Mouse (Mus musculus): ENCODE measurements around the gene Ifna4. TPM values are rescaled to one million over a fixed set of nuclear protein-coding genes. Genes with fewer than 3 reads are reported as not detected.
A peak's percentile ranks its signal among the peaks of the same experiment; 100 is the strongest.
"Not testable (repeated sequence)": the region's sequence is repeated elsewhere in the genome, so short reads cannot be mapped to it uniquely, and the experiment has no call there.

The Ifna4 gene
- not detected in 2 replicates for polyA plus RNA-seq (2015; fragmentation: Nextera tagmentation; extraction: Ambion mirVana)

DNA sequence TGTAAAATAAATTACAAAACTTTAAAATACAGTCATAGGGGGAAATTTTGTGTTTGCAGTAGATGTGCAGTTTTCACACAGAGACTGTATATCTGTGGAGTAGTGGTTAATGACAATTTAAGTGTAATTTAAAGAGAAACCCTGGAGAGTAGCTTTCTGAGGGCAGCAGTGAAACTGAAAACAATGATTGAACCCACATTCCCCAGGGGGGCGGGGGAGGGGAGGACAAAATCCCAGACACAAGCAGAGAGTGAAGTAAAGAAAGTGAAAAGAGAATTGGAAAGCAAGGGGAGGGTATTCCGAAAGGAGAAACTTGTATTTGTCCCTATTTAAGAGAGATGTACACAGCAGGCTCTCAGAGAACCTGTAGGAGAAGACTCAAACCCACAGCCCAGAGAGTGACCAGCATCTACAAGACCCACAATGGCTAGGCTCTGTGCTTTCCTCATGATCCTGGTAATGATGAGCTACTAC is at the start of gene Ifna4:
Gene Ifna4 (plus strand): TSS at position 424 of the 474 bp plus-strand sequence.
- H3K4me2 ChIP-seq (ENCODE audit: low read depth, low read length), result no peak within 1 kb of the TSS
- WGBS, result 62% methylated on average over 2 of the region's 2 CpGs
- no peak within 1 kb of the TSS for H3K9ac ChIP-seq (ENCODE audit: low read depth, low read length)
- H3K27ac ChIP-seq (ENCODE audit: low read length), result no peak within 1 kb of the TSS
- no peaks in the 10 kb centered on the region for H3K4me1 ChIP-seq (ENCODE audit: control insufficient read depth, insufficient read depth, low read length)
- H3K27me3 ChIP-seq (replicated peaks; ENCODE audit: control insufficient read depth, insufficient read depth, low read length), result no peaks in the 10 kb centered on the region
- H3K4me3 ChIP-seq (ENCODE audit: low read length), result no peak within 1 kb of the TSS
- H3K9me3 ChIP-seq (ENCODE audit: control insufficient read depth, low read length), result no peaks in the 10 kb centered on the region
- H3K36me3 ChIP-seq (ENCODE audit: control insufficient read depth, insufficient read depth, low read length), result no peaks in the 10 kb centered on the region
- no peak for ATAC-seq

DNA sequence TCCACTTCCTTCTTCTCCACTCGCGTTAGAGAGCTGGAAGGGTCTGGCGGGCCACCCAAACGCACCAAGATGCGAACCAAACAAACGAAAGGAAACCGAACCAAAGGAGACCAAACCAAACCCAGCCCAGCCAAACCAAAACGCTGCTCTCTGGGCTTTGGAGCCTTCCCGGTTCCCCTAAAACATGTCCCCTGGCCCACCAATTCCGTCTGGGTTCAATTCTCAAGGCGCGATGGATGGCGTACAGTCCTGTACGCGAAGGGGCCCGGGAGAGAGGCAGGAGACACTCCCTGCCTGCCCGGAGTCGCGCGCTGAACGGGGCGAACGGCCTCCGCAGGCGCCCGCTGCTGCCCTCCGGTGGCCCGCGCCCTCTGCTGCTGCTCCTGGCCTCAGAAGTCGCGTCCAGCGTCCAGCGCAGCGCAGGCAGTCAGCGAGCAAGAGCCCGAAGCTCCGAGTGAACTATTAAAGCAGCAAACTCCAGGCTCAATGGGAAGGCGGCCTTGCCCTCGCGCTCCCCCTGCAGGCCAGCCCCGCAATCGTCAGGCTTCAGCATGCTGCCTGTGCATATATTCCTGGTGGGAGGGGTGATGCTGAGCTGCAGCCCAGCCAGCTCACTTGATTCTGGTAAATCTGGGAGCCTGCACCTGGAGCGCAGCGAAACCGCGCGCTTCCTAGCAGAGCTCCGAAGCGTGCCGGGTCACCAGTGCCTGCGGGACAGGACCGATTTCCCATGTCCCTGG is 47.6 kb upstream of the Ifna4 start, which contains the start of gene Gm13275:
Gene Gm13275 (plus strand): TSS at position 552 of the 740 bp plus-strand sequence.
- not testable (repeated sequence) for H3K4me2 ChIP-seq (ENCODE audit: low read depth, low read length); H3K27me3 ChIP-seq (replicated peaks; ENCODE audit: control insufficient read depth, insufficient read depth, low read length); ATAC-seq; H3K4me1 ChIP-seq (ENCODE audit: control insufficient read depth, insufficient read depth, low read length); H3K27ac ChIP-seq (ENCODE audit: low read length); H3K9ac ChIP-seq (ENCODE audit: low read depth, low read length); H3K4me3 ChIP-seq (ENCODE audit: low read length); H3K36me3 ChIP-seq (ENCODE audit: control insufficient read depth, insufficient read depth, low read length); H3K9me3 ChIP-seq (ENCODE audit: control insufficient read depth, low read length)
- WGBS, result 0% methylated on average over 9 of the region's 52 CpGs

DNA sequence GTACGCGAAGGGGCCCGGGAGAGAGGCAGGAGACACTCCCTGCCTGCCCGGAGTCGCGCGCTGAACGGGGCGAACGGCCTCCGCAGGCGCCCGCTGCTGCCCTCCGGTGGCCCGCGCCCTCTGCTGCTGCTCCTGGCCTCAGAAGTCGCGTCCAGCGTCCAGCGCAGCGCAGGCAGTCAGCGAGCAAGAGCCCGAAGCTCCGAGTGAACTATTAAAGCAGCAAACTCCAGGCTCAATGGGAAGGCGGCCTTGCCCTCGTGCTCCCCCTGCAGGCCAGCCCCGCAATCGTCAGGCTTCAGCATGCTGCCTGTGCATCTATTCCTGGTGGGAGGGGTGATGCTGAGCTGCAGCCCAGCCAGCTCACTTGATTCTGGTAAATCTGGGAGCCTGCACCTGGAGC is 44.6 kb upstream of the Ifna4 start, which contains the start of gene Gm13279:
Gene Gm13279 (plus strand): TSS at position 301 of the 400 bp plus-strand sequence.
- H3K27me3 ChIP-seq (replicated peaks; ENCODE audit: control insufficient read depth, insufficient read depth, low read length); H3K4me2 ChIP-seq (ENCODE audit: low read depth, low read length); H3K4me1 ChIP-seq (ENCODE audit: control insufficient read depth, insufficient read depth, low read length); H3K9me3 ChIP-seq (ENCODE audit: control insufficient read depth, low read length); H3K4me3 ChIP-seq (ENCODE audit: low read length); H3K36me3 ChIP-seq (ENCODE audit: control insufficient read depth, insufficient read depth, low read length); ATAC-seq; H3K27ac ChIP-seq (ENCODE audit: low read length); H3K9ac ChIP-seq (ENCODE audit: low read depth, low read length): not testable (repeated sequence)
- WGBS, result no CpG with 5 or more reads among the region's 28 CpGs

DNA sequence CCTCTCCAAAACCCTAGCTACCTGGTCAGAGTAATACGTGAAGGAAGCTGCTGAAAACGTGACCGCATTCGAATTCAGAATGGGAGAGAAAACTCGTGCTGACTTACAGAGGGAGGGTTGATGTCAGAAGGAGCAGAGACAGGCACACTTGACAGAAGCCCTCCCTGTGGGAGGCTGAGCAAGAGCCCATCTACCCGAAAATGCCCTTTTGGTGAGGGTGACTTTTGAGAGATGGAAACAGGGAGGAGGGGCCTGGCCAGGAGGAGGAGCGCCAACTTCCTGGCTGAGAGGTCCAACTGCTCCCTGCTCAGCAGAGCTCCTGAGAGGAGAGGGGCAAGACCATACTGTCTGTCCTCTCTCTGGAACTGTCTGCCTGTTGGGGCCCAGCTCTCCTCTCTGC is 42.3 kb upstream of the Ifna4 start, which contains the start of gene Gm13285:
Gene Gm13285 (plus strand): TSS at position 301 of the 400 bp plus-strand sequence.
- not testable (repeated sequence) for H3K9ac ChIP-seq (ENCODE audit: low read depth, low read length); H3K4me3 ChIP-seq (ENCODE audit: low read length); H3K27me3 ChIP-seq (replicated peaks; ENCODE audit: control insufficient read depth, insufficient read depth, low read length); H3K9me3 ChIP-seq (ENCODE audit: control insufficient read depth, low read length); H3K36me3 ChIP-seq (ENCODE audit: control insufficient read depth, insufficient read depth, low read length); ATAC-seq; H3K4me1 ChIP-seq (ENCODE audit: control insufficient read depth, insufficient read depth, low read length); H3K27ac ChIP-seq (ENCODE audit: low read length); H3K4me2 ChIP-seq (ENCODE audit: low read depth, low read length)
- 21% methylated on average over 3 of the region's 7 CpGs for WGBS

DNA sequence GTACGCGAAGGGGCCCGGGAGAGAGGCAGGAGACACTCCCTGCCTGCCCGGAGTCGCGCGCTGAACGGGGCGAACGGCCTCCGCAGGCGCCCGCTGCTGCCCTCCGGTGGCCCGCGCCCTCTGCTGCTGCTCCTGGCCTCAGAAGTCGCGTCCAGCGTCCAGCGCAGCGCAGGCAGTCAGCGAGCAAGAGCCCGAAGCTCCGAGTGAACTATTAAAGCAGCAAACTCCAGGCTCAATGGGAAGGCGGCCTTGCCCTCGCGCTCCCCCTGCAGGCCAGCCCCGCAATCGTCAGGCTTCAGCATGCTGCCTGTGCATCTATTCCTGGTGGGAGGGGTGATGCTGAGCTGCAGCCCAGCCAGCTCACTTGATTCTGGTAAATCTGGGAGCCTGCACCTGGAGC is 38.7 kb upstream of the Ifna4 start, which contains the start of gene Gm13287:
Gene Gm13287 (plus strand): TSS at position 301 of the 400 bp plus-strand sequence.
- not testable (repeated sequence) for ATAC-seq; H3K9ac ChIP-seq (ENCODE audit: low read depth, low read length); H3K9me3 ChIP-seq (ENCODE audit: control insufficient read depth, low read length); H3K36me3 ChIP-seq (ENCODE audit: control insufficient read depth, insufficient read depth, low read length); H3K4me3 ChIP-seq (ENCODE audit: low read length); H3K27ac ChIP-seq (ENCODE audit: low read length); H3K27me3 ChIP-seq (replicated peaks; ENCODE audit: control insufficient read depth, insufficient read depth, low read length); H3K4me2 ChIP-seq (ENCODE audit: low read depth, low read length); H3K4me1 ChIP-seq (ENCODE audit: control insufficient read depth, insufficient read depth, low read length)
- WGBS, result no CpG with 5 or more reads among the region's 29 CpGs

DNA sequence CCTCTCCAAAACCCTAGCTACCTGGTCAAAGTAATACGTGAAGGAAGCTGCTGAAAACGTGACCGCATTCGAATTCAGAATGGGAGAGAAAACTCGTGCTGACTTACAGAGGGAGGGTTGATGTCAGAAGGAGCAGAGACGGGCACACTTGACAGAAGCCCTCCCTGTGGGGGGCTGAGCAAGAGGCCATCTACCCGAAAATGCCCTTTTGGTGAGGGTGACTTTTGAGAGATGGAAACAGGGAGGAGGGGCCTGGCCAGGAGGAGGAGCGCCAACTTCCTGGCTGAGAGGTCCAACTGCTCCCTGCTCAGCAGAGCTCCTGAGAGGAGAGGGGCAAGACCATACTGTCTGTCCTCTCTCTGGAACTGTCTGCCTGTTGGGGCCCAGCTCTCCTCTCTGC is 36.4 kb upstream of the Ifna4 start, which contains the start of gene Gm13288:
Gene Gm13288 (plus strand): TSS at position 301 of the 400 bp plus-strand sequence.
- WGBS, result no CpG with 5 or more reads among the region's 8 CpGs
- not testable (repeated sequence) for H3K27me3 ChIP-seq (replicated peaks; ENCODE audit: control insufficient read depth, insufficient read depth, low read length)
- peak within 1 kb of the TSS; percentile 16; the same call in 1 of the 2 replicates for H3K4me3 ChIP-seq (ENCODE audit: low read length)

DNA sequence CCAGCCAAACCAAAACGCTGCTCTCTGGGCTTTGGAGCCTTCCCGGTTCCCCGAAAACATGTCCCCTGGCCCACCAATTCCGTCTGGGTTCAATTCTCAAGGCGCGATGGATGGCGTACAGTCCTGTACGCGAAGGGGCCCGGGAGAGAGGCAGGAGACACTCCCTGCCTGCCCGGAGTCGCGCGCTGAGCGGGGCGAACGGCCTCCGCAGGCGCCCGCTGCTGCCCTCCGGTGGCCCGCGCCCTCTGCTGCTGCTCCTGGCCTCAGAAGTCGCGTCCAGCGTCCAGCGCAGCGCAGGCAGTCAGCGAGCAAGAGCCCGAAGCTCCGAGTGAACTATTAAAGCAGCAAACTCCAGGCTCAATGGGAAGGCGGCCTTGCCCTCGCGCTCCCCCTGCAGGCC is 35.9 kb upstream of the Ifna4 start:
- H3K27ac ChIP-seq (ENCODE audit: low read length); H3K9ac ChIP-seq (ENCODE audit: low read depth, low read length); H3K9me3 ChIP-seq (ENCODE audit: control insufficient read depth, low read length); H3K4me2 ChIP-seq (ENCODE audit: low read depth, low read length); H3K36me3 ChIP-seq (ENCODE audit: control insufficient read depth, insufficient read depth, low read length); H3K27me3 ChIP-seq (replicated peaks; ENCODE audit: control insufficient read depth, insufficient read depth, low read length); H3K4me1 ChIP-seq (ENCODE audit: control insufficient read depth, insufficient read depth, low read length); ATAC-seq: not testable (repeated sequence)
- WGBS, result 2% methylated on average over 11 of the region's 34 CpGs
- H3K4me3 ChIP-seq (ENCODE audit: low read length), result peak overlapping the region; percentile 16; the same call in 1 of the 2 replicates

More for the DNA sequence above, 36.4 kb upstream of the Ifna4 start, which contains the start of gene Gm13288:
- H3K9ac ChIP-seq (ENCODE audit: low read depth, low read length); H3K27ac ChIP-seq (ENCODE audit: low read length); H3K36me3 ChIP-seq (ENCODE audit: control insufficient read depth, insufficient read depth, low read length); ATAC-seq; H3K9me3 ChIP-seq (ENCODE audit: control insufficient read depth, low read length); H3K4me2 ChIP-seq (ENCODE audit: low read depth, low read length); H3K4me1 ChIP-seq (ENCODE audit: control insufficient read depth, insufficient read depth, low read length): not testable (repeated sequence)

DNA sequence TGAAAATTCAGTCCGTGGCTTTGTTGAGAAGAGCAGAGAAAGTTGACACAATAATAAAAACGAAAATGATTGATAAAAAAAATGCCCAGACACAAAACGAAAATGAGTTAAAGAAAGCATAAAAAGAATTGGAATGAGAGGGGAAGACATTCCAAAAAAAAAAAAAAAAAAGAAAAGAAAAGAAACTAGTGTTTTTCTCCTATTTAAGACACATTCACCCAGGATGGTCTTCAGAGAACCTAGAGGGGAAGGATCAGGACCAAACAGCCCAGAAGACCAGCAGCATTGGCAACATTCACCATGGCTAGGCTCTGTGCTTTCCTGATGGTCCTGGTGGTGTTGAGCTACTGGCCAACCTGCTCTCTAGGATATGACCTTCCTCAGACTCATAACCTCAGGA is 25.7 kb upstream of the Ifna4 start, which contains the start of gene Ifna7:
Gene Ifna7 (plus strand): TSS at position 301 of the 400 bp plus-strand sequence.
- no peak within 1 kb of the TSS for H3K4me2 ChIP-seq (ENCODE audit: low read depth, low read length)

DNA sequence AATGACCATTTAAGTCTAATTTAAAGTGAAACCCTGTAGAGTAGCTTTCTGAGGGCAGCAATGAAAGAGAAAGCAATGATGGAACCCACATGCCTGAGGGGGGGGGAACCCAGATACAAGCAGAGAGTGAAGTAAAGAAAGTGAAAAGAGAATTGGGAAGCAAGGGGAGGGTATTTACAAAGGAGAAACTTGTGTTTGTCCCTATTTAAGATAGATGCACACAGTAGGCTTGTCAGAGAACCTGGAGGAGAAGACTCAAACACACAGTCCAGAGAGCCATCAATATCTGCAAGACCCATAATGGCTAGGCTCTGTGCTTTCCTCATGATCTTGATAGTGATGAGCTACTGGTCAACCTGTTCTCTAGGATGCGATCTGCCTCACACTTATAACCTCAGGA is 22.0 kb upstream of the Ifna4 start, which contains the start of gene Ifna11:
Gene Ifna11 (plus strand): TSS at position 301 of the 400 bp plus-strand sequence.
- H3K4me3 ChIP-seq (ENCODE audit: low read length), result no peak within 1 kb of the TSS
- H3K36me3 ChIP-seq (ENCODE audit: control insufficient read depth, insufficient read depth, low read length), result no peaks in the 10 kb centered on the region
- H3K4me1 ChIP-seq (ENCODE audit: control insufficient read depth, insufficient read depth, low read length), result no peaks in the 10 kb centered on the region
- H3K9ac ChIP-seq (ENCODE audit: low read depth, low read length), result no peak within 1 kb of the TSS
- no peaks in the 10 kb centered on the region for H3K27me3 ChIP-seq (replicated peaks; ENCODE audit: control insufficient read depth, insufficient read depth, low read length)
- ATAC-seq, result no peak
- WGBS, result 82% methylated on average over 1 of the region's 1 CpGs
- no peaks in the 10 kb centered on the region for H3K9me3 ChIP-seq (ENCODE audit: control insufficient read depth, low read length)
- no peak within 1 kb of the TSS for H3K4me2 ChIP-seq (ENCODE audit: low read depth, low read length)
- H3K27ac ChIP-seq (ENCODE audit: low read length), result no peak within 1 kb of the TSS

More for the DNA sequence above, 25.7 kb upstream of the Ifna4 start, which contains the start of gene Ifna7:
- Histone ChIP-seq H3K9me3 (ENCODE audit: control insufficient read depth, low read length) (no peaks in the 10 kb centered on the region), H3K36me3 (ENCODE audit: control insufficient read depth, insufficient read depth, low read length) (no peaks in the 10 kb centered on the region), H3K27ac (ENCODE audit: low read length) (no peak within 1 kb of the TSS), H3K27me3 (replicated peaks; ENCODE audit: control insufficient read depth, insufficient read depth, low read length) (no peaks in the 10 kb centered on the region), H3K4me1 (ENCODE audit: control insufficient read depth, insufficient read depth, low read length) (no peaks in the 10 kb centered on the region), H3K9ac (ENCODE audit: low read depth, low read length) (no peak within 1 kb of the TSS), H3K4me3 (ENCODE audit: low read length) (no peak within 1 kb of the TSS)
- ATAC-seq, result no peak
- WGBS, result 66% methylated on average over 3 of the region's 3 CpGs

All from intestine, embryonic 16.5 days (tissue).